Mouse (Mus musculus) heart, postnatal 25 days (tissue): ENCODE data around the gene Frmd4b. TPM values are rescaled to one million over a fixed set of nuclear protein-coding genes. Genes with fewer than 3 reads are reported as not detected.
A peak's percentile ranks its signal among the peaks of the same experiment; 100 is the strongest.

Experiments
- DNase-seq: peaks from one replicate; pipeline ENCODE4 v3.0.0; 2022; ENCODE audit warnings: low spot score
- intact Hi-C: fragments of 180-260 bp; cut with DNase I; formaldehyde crosslinking; loops from one replicate; pipeline ENCODE4 v1.15.1; 2025
- total RNA-seq, 2 experiments: library from RNA; stranded (reverse); gene quantifications; 2 replicates each; pipeline ENCODE4 v1.2.3; 2021

Frmd4b gene
- total RNA-seq, 2 experiments from 2014 or later, result 14.4 to 19.8 TPM

DNA sequence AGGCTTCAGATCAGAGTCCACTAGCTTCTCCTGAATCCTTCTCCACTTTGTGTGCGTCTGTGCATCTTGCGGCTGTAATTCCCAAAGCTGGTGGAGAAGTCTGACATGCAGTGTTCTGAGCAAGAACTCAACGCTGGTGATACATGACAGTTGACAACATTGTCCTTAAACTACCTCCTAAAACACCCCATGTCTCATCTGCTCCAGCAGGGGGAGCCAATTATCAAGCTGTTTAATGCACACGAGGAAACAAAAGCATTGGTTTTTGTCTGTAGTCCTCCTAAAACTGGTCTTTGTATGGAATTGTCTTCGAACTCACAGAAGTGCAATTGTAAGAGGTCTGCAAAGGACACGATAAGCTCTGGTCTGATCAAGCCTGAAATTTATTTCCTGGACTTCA, 366.4 kb downstream of the Frmd4b start:
- intact Hi-C loops, result loop anchor here (1.0 to 10.0 kb wide), 6 partner anchors 28 to 754 kb away; partner anchors contain the start of gene Arl6ip5
- peak; percentile 23 for DNase-seq

DNA sequence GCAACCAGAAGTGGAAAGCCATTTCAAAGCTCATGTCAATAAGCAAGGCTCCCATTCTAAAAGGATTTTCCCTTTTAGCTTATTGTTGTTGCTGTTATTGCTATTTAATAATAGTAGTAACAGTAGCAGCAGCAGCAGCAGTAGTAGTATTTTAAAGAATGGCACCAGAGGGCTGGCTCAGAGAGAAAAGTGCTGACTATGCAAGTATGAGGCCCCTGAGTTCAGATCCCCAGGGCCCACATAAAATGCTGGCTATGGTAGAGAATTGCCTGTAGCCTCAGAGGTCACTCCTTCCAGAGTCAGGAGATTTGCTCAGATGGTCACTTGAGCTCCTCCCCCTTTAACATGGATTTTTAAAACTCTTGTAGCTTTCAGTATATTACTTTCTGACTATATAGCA, 372.1 kb downstream of the Frmd4b start:
- intact Hi-C loops, result no loop called here
- no peak for DNase-seq

DNA sequence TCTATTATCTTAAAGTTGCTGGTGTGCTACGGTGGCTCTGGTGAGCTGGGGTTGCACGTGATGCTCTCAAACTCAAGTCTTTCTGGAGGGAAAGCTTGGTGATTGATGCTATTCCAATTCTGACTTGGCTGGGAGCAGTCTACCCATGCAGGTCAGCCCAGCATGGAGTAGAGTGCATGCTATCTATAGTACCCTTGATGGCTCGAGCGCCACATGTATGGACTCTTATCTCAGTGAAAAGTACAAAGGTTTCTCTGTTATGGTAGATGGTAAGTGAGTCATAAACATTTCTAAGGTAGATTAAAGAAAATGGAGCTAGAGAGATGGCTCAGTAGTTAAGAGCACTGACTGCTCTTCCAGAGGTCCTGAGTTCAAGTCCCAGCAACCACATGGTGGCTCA, 374.8 kb downstream of the Frmd4b start:
- intact Hi-C loops, result no loop called here
- DNase-seq, result no peak

DNA sequence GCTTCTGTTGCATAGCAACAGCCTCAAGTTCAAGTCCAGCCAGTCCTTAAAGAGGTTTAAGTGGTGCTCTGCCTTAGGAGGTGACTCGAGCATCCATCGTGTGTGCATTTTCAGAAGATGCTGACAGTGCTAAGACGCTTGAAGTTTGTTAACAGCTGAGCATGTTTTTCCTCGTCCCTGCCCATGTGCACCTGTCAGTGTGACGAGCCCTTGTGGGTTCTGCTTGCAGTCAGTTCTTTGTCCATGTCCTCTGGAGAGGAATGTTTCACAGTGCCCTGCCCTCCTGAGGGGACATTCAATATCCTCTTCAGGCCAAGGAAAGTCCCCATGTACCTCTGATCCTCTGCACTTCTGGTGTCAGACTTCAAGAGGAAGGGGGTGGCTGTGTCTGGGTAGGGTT, 377.2 kb downstream of the Frmd4b start:
- intact Hi-C loops, result no loop called here

DNA sequence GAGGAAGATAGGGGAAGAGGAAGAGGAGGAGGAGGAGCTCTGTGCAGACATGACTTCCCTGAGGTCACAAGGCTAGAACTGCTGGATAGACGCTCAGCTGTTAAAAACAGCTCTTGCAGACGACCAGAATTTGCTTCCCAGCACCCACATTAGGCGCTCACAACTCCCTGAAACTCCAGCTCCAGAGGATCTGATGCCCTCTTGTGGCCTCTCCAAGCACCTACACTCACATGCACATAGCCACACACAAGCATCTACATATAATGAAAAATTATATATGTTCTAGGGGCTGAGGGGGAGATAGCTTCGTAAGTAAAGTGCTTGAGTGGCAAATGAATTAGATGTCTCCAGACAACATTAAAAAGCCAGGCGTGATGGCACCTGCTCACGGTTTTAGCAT, 378.0 kb downstream of the Frmd4b start:
- intact Hi-C loops, result no loop called here
- DNase-seq, result no peak

More for the DNA sequence above, 377.2 kb downstream of the Frmd4b start:
- DNase-seq, result no peak

Other genes starting within 250 kb of the Frmd4b start
- 10 to 100 TPM; 50.9 to 59.9 TPM for gene Mitf, start 189.5 kb upstream of the Frmd4b start, total RNA-seq